Mouse (Mus musculus): Measurements from ENCODE around the gene Vmn1r88. TPM values are rescaled to one million over a fixed set of nuclear protein-coding genes. Genes with fewer than 3 reads are reported as not detected.

Vmn1r88 gene
- total and polyA plus RNA-seq, 3 experiments: 0.07 to 0.34 TPM; not detected in 1

- no peaks in the 10 kb centered on the region for H3K9me3 ChIP-seq (replicated peaks; ENCODE audit: low read length)
- in situ Hi-C loops (cut with MboI; ENCODE audit: low pct_ligation_motif_present, low pct_unique_long_range_greater_than_20kb, low sequenced_read_pairs): no loop called here
- H3K27ac ChIP-seq (ENCODE audit: insufficient read depth, low read depth): no peak within 1 kb of the TSS
- H3K4me1 ChIP-seq (ENCODE audit: control insufficient read depth in 1 of 2, insufficient read depth in 2 of 2): no peaks in the 10 kb centered on the region
- no peaks in the 10 kb centered on the region for H3K36me3 ChIP-seq (replicated peaks in 1 of 2; ENCODE audit: control insufficient read depth in 1 of 2, insufficient read depth in 1 of 2, low read length in 1 of 2)
- no peak within 1 kb of the TSS for H3K9ac ChIP-seq (ENCODE audit: insufficient read depth, low read depth)
- peaks cover 54% of the 10 kb centered on the region for H3K27me3 ChIP-seq (replicated peaks)
- H3K79me2 ChIP-seq (replicated peaks; ENCODE audit: control insufficient read depth, extremely low read depth, insufficient read depth, poor library complexity, severe bottlenecking): no peaks in the 10 kb centered on the region
- dilution Hi-C loops (cut with MboI; ENCODE audit: extremely low pct_ligation_motif_present, extremely low pct_unique_long_range_greater_than_20kb, low sequenced_read_pairs): no loop called here
- no peak within 1 kb of the TSS for H3K4me2 ChIP-seq (ENCODE audit: insufficient read depth, low read depth, poor library complexity, severe bottlenecking)
- H3K4me3 ChIP-seq (replicated peaks in 1 of 3; ENCODE audit: low read depth in 2 of 3, low read length in 2 of 3, poor library complexity in 1 of 3): no peak within 1 kb of the TSS
- TF ChIP-seq GABPA (IDR thresholded peaks at IDR 0.05; ENCODE audit: insufficient replicate concordance, low read depth, low read length) (no peak), NELFE (IDR thresholded peaks at IDR 0.05; ENCODE audit: low read depth, low read length) (no peak), EP300 (IDR thresholded peaks at IDR 0.05; ENCODE audit: low read length) (no peak)
- no peak for DNase-seq (ENCODE audit: extremely low read depth)
These were observed 53.4 kb downstream of the Vmn1r88 start, which contains the start of gene Vmn1r89 for GRCm38 (mm10) chr7:13212720-13213119. Vmn1r89 (plus strand) TSS chr7:13213020.

Other genes starting within 250 kb of the Vmn1r88 start
- gene Rps5, start 237.3 kb upstream of the Vmn1r88 start, total RNA-seq (2012; rRNA removed): 3,671 and 4,026 TPM in 2 replicates
- 3,631 and 4,293 TPM in 2 replicates for gene Rps5, start 237.3 kb upstream of the Vmn1r88 start, total RNA-seq (2014; rRNA removed)
- gene Rps5, start 237.3 kb upstream of the Vmn1r88 start, polyA plus RNA-seq (2012; ENCODE audit: insufficient read length, low read depth): 2,088 and 2,166 TPM in 2 replicates
- 1.1 and 1.3 TPM in 2 replicates for gene Rnf225, start 232.2 kb upstream of the Vmn1r88 start, total RNA-seq (2012; rRNA removed)
- gene Rnf225, start 232.2 kb upstream of the Vmn1r88 start, total RNA-seq (2014; rRNA removed): 0.89 and 0.90 TPM in 2 replicates
- gene Rnf225, start 232.2 kb upstream of the Vmn1r88 start, polyA plus RNA-seq (2012; ENCODE audit: insufficient read length, low read depth): 3.4 and 4.0 TPM in 2 replicates
- 6.4 and 8.7 TPM in 2 replicates for gene Zfp324, start 193.7 kb upstream of the Vmn1r88 start, total RNA-seq (2012; rRNA removed)
- 6.3 and 7.3 TPM in 2 replicates for gene Zfp324, start 193.7 kb upstream of the Vmn1r88 start, total RNA-seq (2014; rRNA removed)
- gene Zfp324, start 193.7 kb upstream of the Vmn1r88 start, polyA plus RNA-seq (2012; ENCODE audit: insufficient read length, low read depth): 3.8 and 4.2 TPM in 2 replicates
- 7.5 and 7.8 TPM in 2 replicates for gene Zfp446, start 181.7 kb upstream of the Vmn1r88 start, total RNA-seq (2012; rRNA removed)
- gene Zfp446, start 181.7 kb upstream of the Vmn1r88 start, total RNA-seq (2014; rRNA removed): 11.9 and 12.8 TPM in 2 replicates
- gene Zfp446, start 181.7 kb upstream of the Vmn1r88 start, polyA plus RNA-seq (2012; ENCODE audit: insufficient read length, low read depth): 12.5 and 12.9 TPM in 2 replicates
- 0.04 TPM in 1 of 2 replicates, not detected in the other for gene Slc27a5, start 161.4 kb upstream of the Vmn1r88 start, total RNA-seq (2012; rRNA removed)
- not detected in 2 replicates for gene Slc27a5, start 161.4 kb upstream of the Vmn1r88 start, total RNA-seq (2014; rRNA removed)
- not detected in 2 replicates for gene Slc27a5, start 161.4 kb upstream of the Vmn1r88 start, polyA plus RNA-seq (2012; ENCODE audit: insufficient read length, low read depth)
- 500 and 583 TPM in 2 replicates for gene Trim28, start 160.5 kb upstream of the Vmn1r88 start, total RNA-seq (2012; rRNA removed)
- 495 and 516 TPM in 2 replicates for gene Trim28, start 160.5 kb upstream of the Vmn1r88 start, total RNA-seq (2014; rRNA removed)
- gene Trim28, start 160.5 kb upstream of the Vmn1r88 start, polyA plus RNA-seq (2012; ENCODE audit: insufficient read length, low read depth): 728 and 891 TPM in 2 replicates
- 9.5 and 12.1 TPM in 2 replicates for gene Zbtb45, start 149.5 kb upstream of the Vmn1r88 start, total RNA-seq (2012; rRNA removed)
- gene Zbtb45, start 149.5 kb upstream of the Vmn1r88 start, total RNA-seq (2014; rRNA removed): 6.7 and 6.8 TPM in 2 replicates
- gene Zbtb45, start 149.5 kb upstream of the Vmn1r88 start, polyA plus RNA-seq (2012; ENCODE audit: insufficient read length, low read depth): 16.7 and 17.1 TPM in 2 replicates
- gene Chmp2a, start 124.8 kb upstream of the Vmn1r88 start, total RNA-seq (2012; rRNA removed): 110 and 115 TPM in 2 replicates
- gene Chmp2a, start 124.8 kb upstream of the Vmn1r88 start, total RNA-seq (2014; rRNA removed): 131 and 141 TPM in 2 replicates
- 134 and 148 TPM in 2 replicates for gene Chmp2a, start 124.8 kb upstream of the Vmn1r88 start, polyA plus RNA-seq (2012; ENCODE audit: insufficient read length, low read depth)
- gene Ube2m, start 121.3 kb upstream of the Vmn1r88 start, total RNA-seq (2012; rRNA removed): 134 and 156 TPM in 2 replicates
- gene Ube2m, start 121.3 kb upstream of the Vmn1r88 start, total RNA-seq (2014; rRNA removed): 227 and 244 TPM in 2 replicates
- gene Ube2m, start 121.3 kb upstream of the Vmn1r88 start, polyA plus RNA-seq (2012; ENCODE audit: insufficient read length, low read depth): 215 and 272 TPM in 2 replicates
- gene Mzf1, start 104.8 kb upstream of the Vmn1r88 start, total RNA-seq (2012; rRNA removed): 0.46 and 0.55 TPM in 2 replicates
- gene Mzf1, start 104.8 kb upstream of the Vmn1r88 start, total RNA-seq (2014; rRNA removed): 0.31 and 0.34 TPM in 2 replicates
- 0.50 and 0.68 TPM in 2 replicates for gene Mzf1, start 104.8 kb upstream of the Vmn1r88 start, polyA plus RNA-seq (2012; ENCODE audit: insufficient read length, low read depth)
- not detected in 2 replicates for gene Vmn1r85, start 64.4 kb upstream of the Vmn1r88 start, total RNA-seq (2012; rRNA removed)
- gene Vmn1r85, start 64.4 kb upstream of the Vmn1r88 start, total RNA-seq (2014; rRNA removed): not detected in 2 replicates
- not detected in 2 replicates for gene Vmn1r85, start 64.4 kb upstream of the Vmn1r88 start, polyA plus RNA-seq (2012; ENCODE audit: insufficient read length, low read depth)
- not detected in 2 replicates for gene Vmn1r86, start 39.7 kb upstream of the Vmn1r88 start, total RNA-seq (2012; rRNA removed)
- not detected in 2 replicates for gene Vmn1r86, start 39.7 kb upstream of the Vmn1r88 start, total RNA-seq (2014; rRNA removed)
- gene Vmn1r86, start 39.7 kb upstream of the Vmn1r88 start, polyA plus RNA-seq (2012; ENCODE audit: insufficient read length, low read depth): not detected in 2 replicates
- gene Vmn1r87, start 19.4 kb upstream of the Vmn1r88 start, total RNA-seq (2012; rRNA removed): not detected in 2 replicates
- gene Vmn1r87, start 19.4 kb upstream of the Vmn1r88 start, total RNA-seq (2014; rRNA removed): not detected in 2 replicates
- gene Vmn1r87, start 19.4 kb upstream of the Vmn1r88 start, polyA plus RNA-seq (2012; ENCODE audit: insufficient read length, low read depth): not detected in 2 replicates
- gene Vmn1r89, start 53.5 kb downstream of the Vmn1r88 start, total RNA-seq (2012; rRNA removed): not detected in 2 replicates
- gene Vmn1r89, start 53.5 kb downstream of the Vmn1r88 start, total RNA-seq (2014; rRNA removed): not detected in 2 replicates
- not detected in 2 replicates for gene Vmn1r89, start 53.5 kb downstream of the Vmn1r88 start, polyA plus RNA-seq (2012; ENCODE audit: insufficient read length, low read depth)
- gene Lig1, start 117.7 kb downstream of the Vmn1r88 start, total RNA-seq (2012; rRNA removed): 82.4 and 86.2 TPM in 2 replicates
- 34.8 and 42.0 TPM in 2 replicates for gene Lig1, start 117.7 kb downstream of the Vmn1r88 start, total RNA-seq (2014; rRNA removed)
- gene Lig1, start 117.7 kb downstream of the Vmn1r88 start, polyA plus RNA-seq (2012; ENCODE audit: insufficient read length, low read depth): 163 and 204 TPM in 2 replicates
- 3.8 and 4.2 TPM in 2 replicates for gene Zswim9, start 119.2 kb downstream of the Vmn1r88 start, total RNA-seq (2012; rRNA removed)
- gene Zswim9, start 119.2 kb downstream of the Vmn1r88 start, total RNA-seq (2014; rRNA removed): 1.2 and 1.3 TPM in 2 replicates
- gene Zswim9, start 119.2 kb downstream of the Vmn1r88 start, polyA plus RNA-seq (2012; ENCODE audit: insufficient read length, low read depth): 5.1 and 5.5 TPM in 2 replicates
- 0.17 and 0.55 TPM in 2 replicates for gene Pla2g4c, start 165.1 kb downstream of the Vmn1r88 start, total RNA-seq (2012; rRNA removed)
- gene Pla2g4c, start 165.1 kb downstream of the Vmn1r88 start, total RNA-seq (2014; rRNA removed): 1.1 TPM in 2 replicates
- gene Pla2g4c, start 165.1 kb downstream of the Vmn1r88 start, polyA plus RNA-seq (2012; ENCODE audit: insufficient read length, low read depth): 1.4 and 1.7 TPM in 2 replicates
- not detected in 2 replicates for gene Cabp5, start 238.6 kb downstream of the Vmn1r88 start, total RNA-seq (2012; rRNA removed)
- gene Cabp5, start 238.6 kb downstream of the Vmn1r88 start, total RNA-seq (2014; rRNA removed): not detected in 2 replicates
- not detected in 2 replicates for gene Cabp5, start 238.6 kb downstream of the Vmn1r88 start, polyA plus RNA-seq (2012; ENCODE audit: insufficient read length, low read depth)